Mouse (Mus musculus): ENCODE data around the gene Rhoc. TPM values are rescaled to one million over a fixed set of nuclear protein-coding genes. Genes with fewer than 3 reads are reported as not detected.

The Rhoc gene
- total and polyA plus RNA-seq, 3 experiments, result 0.21 TPM; not detected in 2

GRCm38 (mm10) chr3:104800681-104801080 lies 12.5 kb downstream of the Rhoc start:
- no peaks in the 10 kb centered on the region for H3K27me3 ChIP-seq (ENCODE audit: control insufficient read depth in 1 of 2, insufficient read depth in 2 of 2, low read length in 2 of 2)
- H3K4me1 ChIP-seq (ENCODE audit: control insufficient read depth in 1 of 2, insufficient read depth in 2 of 2, low read length in 2 of 2), result no peaks in the 10 kb centered on the region
- H3K4me3 ChIP-seq (ENCODE audit: control insufficient read depth in 1 of 2, insufficient read depth in 1 of 2, low read depth in 2 of 2, low read length in 2 of 2), result no peak overlapping the region
- no peak overlapping the region for H3K27ac ChIP-seq (ENCODE audit: control insufficient read depth, low read depth, low read length)
- no peaks in the 10 kb centered on the region for H3K9me3 ChIP-seq (replicated peaks; ENCODE audit: insufficient read depth, low read length)
- TF ChIP-seq MYB (IDR thresholded peaks at IDR 0.05; ENCODE audit: low read depth, low read length) (no peak), USF1 (IDR thresholded peaks at IDR 0.05; ENCODE audit: low read depth, low read length) (no peak), MXI1 (IDR thresholded peaks at IDR 0.05; ENCODE audit: low read depth, low read length) (no peak), HCFC1 (IDR thresholded peaks at IDR 0.05; ENCODE audit: low read depth, low read length) (no peak), POLR2A (IDR thresholded peaks at IDR 0.05; ENCODE audit: control insufficient read depth in 1 of 2, insufficient read depth in 1 of 2, low read depth in 1 of 2, low read length in 2 of 2, poor library complexity in 1 of 2) (no peak), KAT2A (conservative IDR thresholded peaks at IDR 0.05; ENCODE audit: low read depth, low read length) (no peak), SMC3 (IDR thresholded peaks at IDR 0.05; ENCODE audit: low read depth, low read length) (no peak), MAZ (IDR thresholded peaks at IDR 0.05; ENCODE audit: low read depth, low read length) (no peak), GATA1 (IDR thresholded peaks at IDR 0.05; ENCODE audit: low read depth, low read length) (no peak), CTCF (IDR thresholded peaks at IDR 0.05 in 2 of 3, conservative IDR thresholded peaks at IDR 0.05 in 1 of 3; ENCODE audit: control insufficient read depth in 1 of 3, insufficient read depth in 1 of 3, low read depth in 2 of 3, low read length in 3 of 3, poor library complexity in 1 of 3, severe bottlenecking in 1 of 3) (no peak)
- no peak for DNase-seq (ENCODE audit: low read depth, low spot score)
- H3K9ac ChIP-seq (ENCODE audit: control insufficient read depth, low read depth, low read length, poor library complexity, severe bottlenecking), result no peak overlapping the region
- H3K79me2 ChIP-seq (ENCODE audit: control insufficient read depth, insufficient read depth, low read length, poor library complexity), result no peaks in the 10 kb centered on the region
- peaks cover 0 to 2% of the 10 kb centered on the region in 2 experiments; a peak in 1 of 4 replicates for H3K36me3 ChIP-seq (ENCODE audit: control insufficient read depth in 1 of 2, insufficient read depth in 2 of 2, low read length in 2 of 2)

DNA sequence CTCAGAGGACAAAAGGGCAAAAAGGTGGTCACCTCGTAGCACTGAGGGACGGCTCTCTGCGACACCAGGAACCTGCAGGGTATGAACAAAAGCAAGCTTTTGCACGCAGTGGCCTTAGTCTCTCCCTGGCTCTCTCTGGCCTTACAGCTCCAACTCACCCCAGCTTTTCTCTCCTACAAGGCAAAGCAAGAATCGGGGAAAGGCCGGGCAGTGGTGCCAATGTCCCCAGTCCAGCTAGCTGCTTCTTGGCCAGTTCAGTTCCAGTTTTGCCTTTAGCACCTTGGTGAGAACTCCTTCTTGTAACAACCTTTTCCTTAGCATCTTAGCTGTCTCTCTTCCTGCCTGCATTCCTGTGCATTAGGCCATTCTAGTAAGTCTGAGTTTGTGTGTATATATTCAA lies 13.3 kb downstream of the Rhoc start:
- H3K27me3 ChIP-seq (ENCODE audit: control insufficient read depth in 1 of 2, insufficient read depth in 2 of 2, low read length in 2 of 2), result no peaks in the 10 kb centered on the region
- H3K4me1 ChIP-seq (ENCODE audit: control insufficient read depth in 1 of 2, insufficient read depth in 2 of 2, low read length in 2 of 2), result no peaks in the 10 kb centered on the region
- peaks cover 0 to 2% of the 10 kb centered on the region in 2 experiments; a peak in 1 of 4 replicates for H3K36me3 ChIP-seq (ENCODE audit: control insufficient read depth in 1 of 2, insufficient read depth in 2 of 2, low read length in 2 of 2)
- TF ChIP-seq SIN3A (IDR thresholded peaks at IDR 0.05; ENCODE audit: low read length) (no peak), ZC3H11A (IDR thresholded peaks at IDR 0.05; ENCODE audit: low read depth, low read length) (no peak), NELFE (IDR thresholded peaks at IDR 0.05; ENCODE audit: low read depth, low read length) (no peak), CHD1 (IDR thresholded peaks at IDR 0.05; ENCODE audit: low read depth, low read length) (no peak), MAX (IDR thresholded peaks at IDR 0.05; ENCODE audit: low read length) (no peak)
- no peak overlapping the region for H3K27ac ChIP-seq (ENCODE audit: control insufficient read depth, low read depth, low read length)
- H3K4me3 ChIP-seq (ENCODE audit: control insufficient read depth in 1 of 2, insufficient read depth in 1 of 2, low read depth in 2 of 2, low read length in 2 of 2), result no peak overlapping the region
- no peak for DNase-seq (ENCODE audit: low read depth, low spot score)
- no peaks in the 10 kb centered on the region for H3K79me2 ChIP-seq (ENCODE audit: control insufficient read depth, insufficient read depth, low read length, poor library complexity)
- no peaks in the 10 kb centered on the region for H3K9me3 ChIP-seq (replicated peaks; ENCODE audit: insufficient read depth, low read length)
- H3K9ac ChIP-seq (ENCODE audit: control insufficient read depth, low read depth, low read length, poor library complexity, severe bottlenecking), result no peak overlapping the region

DNA sequence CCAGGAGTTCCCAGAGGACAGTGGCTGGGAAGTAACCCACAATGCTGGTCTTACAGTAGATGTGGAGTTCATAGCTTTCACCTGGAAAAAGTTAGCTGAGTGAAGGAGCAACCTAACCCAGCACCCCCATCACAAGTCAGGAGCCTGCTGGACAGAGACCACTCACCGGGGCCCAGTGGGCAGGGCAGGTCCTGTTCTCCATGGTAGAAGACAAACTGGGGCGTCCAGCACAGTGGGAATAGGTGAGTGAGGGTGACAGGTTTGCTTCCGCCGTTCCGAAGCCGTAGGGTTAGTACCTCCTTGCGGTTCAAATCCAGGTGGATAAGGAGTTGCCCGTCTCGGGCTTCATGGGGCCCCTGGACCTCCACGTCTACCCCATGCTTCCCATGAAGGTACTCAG lies 16.1 kb downstream of the Rhoc start:
- no peaks in the 10 kb centered on the region for H3K4me1 ChIP-seq (ENCODE audit: control insufficient read depth in 1 of 2, insufficient read depth in 2 of 2, low read length in 2 of 2)
- H3K79me2 ChIP-seq (ENCODE audit: control insufficient read depth, insufficient read depth, low read length, poor library complexity), result no peaks in the 10 kb centered on the region
- no peaks in the 10 kb centered on the region for H3K27me3 ChIP-seq (ENCODE audit: control insufficient read depth in 1 of 2, insufficient read depth in 2 of 2, low read length in 2 of 2)
- TF ChIP-seq MAZ (IDR thresholded peaks at IDR 0.05; ENCODE audit: low read depth, low read length) (no peak), GATA1 (IDR thresholded peaks at IDR 0.05; ENCODE audit: low read depth, low read length) (no peak), HCFC1 (IDR thresholded peaks at IDR 0.05; ENCODE audit: low read depth, low read length) (no peak), GABPA (IDR thresholded peaks at IDR 0.05; ENCODE audit: low read depth, low read length) (no peak), MXI1 (IDR thresholded peaks at IDR 0.05; ENCODE audit: low read depth, low read length) (no peak), JUND (IDR thresholded peaks at IDR 0.05; ENCODE audit: low read depth, low read length) (no peak), TCF12 (IDR thresholded peaks at IDR 0.05; ENCODE audit: low read depth, low read length) (no peak), ZMIZ1 (IDR thresholded peaks at IDR 0.05; ENCODE audit: low read depth, low read length) (no peak), EP300 (IDR thresholded peaks at IDR 0.05; ENCODE audit: low read depth in 1 of 2, low read length in 2 of 2) (no peak), TAL1 (IDR thresholded peaks at IDR 0.05; ENCODE audit: low read length) (no peak), POLR2AphosphoS5 (IDR thresholded peaks at IDR 0.05; ENCODE audit: borderline replicate concordance, low read depth, low read length) (no peak), MAX (IDR thresholded peaks at IDR 0.05; ENCODE audit: low read length) (no peak)
- H3K9me3 ChIP-seq (replicated peaks; ENCODE audit: insufficient read depth, low read length), result no peaks in the 10 kb centered on the region
- H3K27ac ChIP-seq (ENCODE audit: control insufficient read depth, low read depth, low read length), result no peak overlapping the region
- DNase-seq (ENCODE audit: low read depth, low spot score), result no peak
- no peak overlapping the region for H3K4me3 ChIP-seq (ENCODE audit: control insufficient read depth in 1 of 2, insufficient read depth in 1 of 2, low read depth in 2 of 2, low read length in 2 of 2)
- H3K36me3 ChIP-seq (ENCODE audit: control insufficient read depth in 1 of 2, insufficient read depth in 2 of 2, low read length in 2 of 2), result peaks cover 0 to 2% of the 10 kb centered on the region in 2 experiments; a peak in 1 of 4 replicates
- H3K9ac ChIP-seq (ENCODE audit: control insufficient read depth, low read depth, low read length, poor library complexity, severe bottlenecking), result no peak overlapping the region

Data from MEL (cell line).